Mouse (Mus musculus) kidney, adult 18-20 months (tissue): Measurements from ENCODE around the gene Dyrk1b.
"Not testable (repeated sequence)": the region's sequence is repeated elsewhere in the genome, so short reads cannot be mapped to it uniquely, and the experiment has no call there.

Source experiments
- DNase-seq: peaks from one replicate; pipeline ENCODE4 v3.0.0; 2021

Dyrk1b gene

DNA sequence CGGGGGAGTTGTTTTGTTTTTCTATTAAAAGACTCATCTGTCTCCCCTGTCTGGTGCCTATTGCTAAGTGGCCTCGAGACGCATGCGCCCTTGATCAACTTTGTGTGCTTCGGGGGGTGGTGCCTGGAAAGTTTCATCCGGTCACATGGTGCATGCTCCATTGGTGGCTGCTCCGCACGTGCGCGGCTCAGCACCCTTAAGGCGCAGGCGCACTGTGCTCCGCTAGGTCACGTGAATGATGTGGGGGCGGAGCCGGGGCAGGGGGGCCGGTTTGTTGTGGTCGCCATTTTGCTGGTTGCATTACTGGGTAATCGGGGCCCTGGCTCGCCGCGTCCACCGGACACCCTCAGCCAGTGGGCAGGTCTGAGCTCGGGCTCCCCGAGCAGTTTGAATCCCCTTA, at the start of gene Dyrk1b:
Dyrk1b (plus strand) TSS at position 242 of the 400 bp plus-strand sequence.
- DNase-seq = peak; percentile 99

DNA sequence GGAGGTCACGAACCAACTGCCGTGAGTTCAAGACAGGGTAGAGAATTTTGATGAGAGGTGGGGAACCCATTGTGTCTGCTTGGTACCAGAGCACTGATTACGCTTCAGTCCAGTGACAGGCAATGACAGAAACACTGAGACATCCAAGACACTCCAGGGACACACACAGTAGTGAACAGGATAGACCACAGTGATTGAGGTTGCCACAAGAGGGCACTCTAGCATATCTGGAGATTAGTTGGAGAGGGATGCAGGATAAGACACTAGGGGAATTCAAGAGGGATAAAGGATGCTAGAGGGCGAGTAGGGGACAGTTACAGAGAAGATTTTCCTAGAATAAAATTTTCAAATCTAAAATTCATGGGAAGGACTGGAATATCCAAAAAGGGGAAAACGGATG, 41.7 kb upstream of the Dyrk1b start:
- DNase-seq = peak; percentile 26

DNA sequence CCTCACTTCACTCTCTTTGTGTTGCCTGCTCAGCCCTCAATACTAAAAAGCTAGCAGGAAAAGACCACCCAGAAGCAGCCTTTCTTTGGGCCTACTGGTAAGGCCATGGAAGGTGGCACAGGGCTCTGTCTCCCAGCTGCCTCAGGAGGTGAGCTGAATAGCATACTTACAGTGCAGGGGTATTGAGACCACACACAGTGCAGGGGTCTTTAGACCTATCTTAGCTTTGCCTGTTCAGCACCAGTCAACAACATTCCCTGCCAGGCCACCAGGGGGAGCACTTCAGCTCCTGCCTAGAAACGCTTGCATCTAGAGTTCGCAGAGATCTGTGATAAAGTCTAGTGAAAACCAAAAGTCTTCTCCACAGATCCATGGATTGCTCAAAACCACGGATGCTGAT, 31.0 kb upstream of the Dyrk1b start:
- DNase-seq = peak; percentile 63

DNA sequence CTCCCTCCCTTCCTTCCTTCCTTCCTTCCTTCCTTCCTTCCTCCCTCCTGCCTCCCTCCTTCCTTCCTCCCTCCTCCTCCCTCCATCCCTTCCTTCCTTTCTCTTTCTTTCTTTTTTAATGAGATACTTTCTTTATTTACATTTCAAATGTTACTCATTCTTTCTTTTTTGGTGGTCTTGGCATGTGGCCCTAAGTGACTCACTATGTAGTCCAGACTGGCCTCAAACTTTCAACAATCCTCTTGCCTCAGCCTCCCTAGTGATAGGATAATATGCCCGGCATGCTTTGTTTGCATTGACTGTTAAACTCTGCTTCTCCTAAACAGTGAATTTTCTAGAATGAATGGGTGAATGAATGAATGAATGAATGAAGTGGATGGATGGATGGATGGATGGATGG, 29.4 kb upstream of the Dyrk1b start:
- no peak for DNase-seq

DNA sequence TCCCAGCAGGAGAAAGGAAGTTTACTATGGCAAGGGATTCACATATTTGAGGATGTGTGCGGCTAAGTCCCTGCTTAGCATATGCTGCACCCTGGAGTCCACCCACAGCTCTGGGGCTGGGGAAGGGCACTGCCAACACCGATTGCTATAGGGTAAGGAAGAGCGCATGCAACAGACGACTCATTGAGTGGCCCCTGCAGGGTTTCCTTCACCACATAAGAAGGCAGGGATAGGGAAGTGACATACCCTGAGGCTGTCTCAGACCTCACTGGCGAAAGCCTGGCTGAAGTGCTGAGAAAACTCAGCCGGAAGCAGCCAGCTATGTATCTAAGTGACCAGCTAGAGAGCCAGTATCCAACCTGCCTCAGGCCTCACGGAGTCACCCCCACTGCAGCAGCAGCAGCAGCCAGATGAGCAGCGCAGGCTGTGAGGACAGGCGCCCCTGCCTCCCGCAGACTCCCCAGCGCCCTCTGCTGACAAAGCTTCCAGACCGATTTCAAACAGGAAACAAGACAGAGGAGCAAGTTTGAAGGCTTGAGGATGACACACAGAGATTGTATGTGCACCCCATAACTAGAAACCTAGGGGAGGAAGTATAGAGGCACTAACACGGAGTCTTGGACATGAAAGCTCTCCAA, 27.6 kb upstream of the Dyrk1b start:
- DNase-seq = peak; percentile 42

DNA sequence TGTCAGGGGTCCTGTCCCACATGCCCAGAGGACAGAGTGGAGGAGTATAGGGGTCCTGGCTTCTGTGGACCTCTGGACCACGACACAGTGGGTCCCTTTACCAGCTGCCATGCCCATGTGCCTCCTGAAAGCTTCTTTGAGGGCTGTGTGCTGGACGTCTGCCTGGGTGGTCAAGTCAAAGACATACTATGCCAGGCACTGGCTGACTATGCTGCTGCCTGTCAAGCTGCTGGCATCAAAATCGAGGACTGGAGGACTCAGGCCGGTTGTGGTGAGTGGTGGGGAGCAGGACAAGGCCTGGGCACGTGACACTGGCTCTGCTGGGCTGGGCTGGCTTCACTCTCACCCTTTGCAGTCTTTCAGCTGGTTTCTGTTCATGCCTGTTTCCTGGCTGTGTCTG, 25.7 kb upstream of the Dyrk1b start:
- not testable (repeated sequence) for DNase-seq

DNA sequence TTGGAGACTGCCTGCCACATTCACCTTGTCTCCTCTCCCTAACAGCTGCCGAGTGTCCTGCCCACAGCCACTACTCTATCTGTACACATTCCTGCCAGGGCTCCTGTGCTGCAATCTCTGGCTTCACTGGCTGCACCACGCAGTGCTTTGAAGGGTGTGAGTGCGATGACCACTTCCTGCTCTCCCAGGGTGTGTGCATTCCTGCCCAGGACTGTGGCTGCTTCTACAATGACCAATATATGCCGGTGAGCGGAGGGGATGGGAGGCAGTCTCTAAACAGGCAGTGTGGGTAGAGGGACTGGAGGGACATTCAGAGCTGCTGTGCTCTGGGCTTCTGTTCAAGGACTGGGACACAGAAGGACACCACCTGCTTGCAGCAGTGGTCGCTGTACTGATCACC, 20.0 kb upstream of the Dyrk1b start:
- DNase-seq = no peak

DNA sequence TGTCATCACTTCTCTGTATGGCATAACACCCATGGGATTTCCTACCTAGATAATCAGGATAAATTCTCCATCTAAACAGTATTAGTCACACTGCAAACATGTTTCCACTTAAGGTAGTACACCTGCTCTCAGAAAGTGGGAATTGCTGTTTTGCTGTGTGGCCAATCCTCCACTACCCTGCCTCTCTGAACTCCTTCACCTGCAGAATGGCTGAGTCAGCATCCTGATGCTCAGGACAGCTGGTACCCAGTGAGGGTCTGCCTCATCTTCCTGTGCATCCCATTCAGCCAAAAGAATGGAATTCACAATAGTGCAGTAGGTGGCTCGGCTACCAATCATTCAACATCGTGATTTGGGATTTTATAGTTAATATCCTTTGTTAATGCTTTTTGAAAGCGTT, 19.4 kb upstream of the Dyrk1b start:
- no peak for DNase-seq

DNA sequence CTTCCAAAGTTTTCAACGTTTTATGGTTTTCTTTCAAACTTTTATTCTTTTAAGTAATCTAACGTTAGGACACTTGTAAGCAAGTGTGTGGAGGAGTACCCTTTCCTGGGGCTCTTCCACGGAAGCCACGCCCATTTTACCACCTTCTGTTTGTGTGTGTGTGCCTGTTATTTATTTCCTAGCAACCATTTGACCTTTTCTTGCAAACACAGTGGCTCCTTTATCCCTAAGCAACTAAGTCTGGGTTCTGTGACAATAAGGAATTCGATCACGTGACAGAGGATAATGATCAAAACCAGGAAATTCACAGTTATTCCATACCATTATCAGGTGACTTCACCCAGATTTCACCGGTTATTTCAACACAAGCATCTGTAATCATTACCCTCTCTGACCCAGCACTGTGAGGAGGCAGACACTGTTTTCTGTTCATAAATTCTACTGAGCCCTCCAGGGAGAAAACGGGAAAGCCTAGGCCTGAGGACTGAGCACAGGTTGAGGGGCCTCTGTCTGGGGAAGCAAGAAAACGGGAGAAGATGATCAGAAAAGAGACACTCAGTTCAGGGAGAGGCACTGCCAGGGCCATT, 18.0 kb upstream of the Dyrk1b start:
- no peak for DNase-seq

DNA sequence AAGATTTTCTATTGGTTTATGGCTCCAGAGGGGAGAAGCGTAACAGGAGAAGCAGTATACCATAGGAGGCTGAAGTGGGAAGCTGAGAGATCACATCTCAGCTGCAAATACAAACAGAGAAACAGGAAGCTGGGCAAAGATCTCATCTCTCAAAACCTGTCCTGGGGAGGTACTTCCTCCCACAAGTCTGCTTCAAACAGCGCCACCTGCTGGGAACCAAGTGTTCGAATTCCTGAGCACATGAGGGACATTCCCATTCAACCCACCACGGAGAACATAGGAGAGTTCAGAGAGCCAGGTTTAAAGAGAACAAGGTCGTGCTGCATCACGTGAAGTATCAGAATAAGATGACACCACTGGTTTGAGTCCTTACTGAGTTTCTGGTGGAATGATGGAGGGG, 13.9 kb upstream of the Dyrk1b start:
- no peak for DNase-seq

DNA sequence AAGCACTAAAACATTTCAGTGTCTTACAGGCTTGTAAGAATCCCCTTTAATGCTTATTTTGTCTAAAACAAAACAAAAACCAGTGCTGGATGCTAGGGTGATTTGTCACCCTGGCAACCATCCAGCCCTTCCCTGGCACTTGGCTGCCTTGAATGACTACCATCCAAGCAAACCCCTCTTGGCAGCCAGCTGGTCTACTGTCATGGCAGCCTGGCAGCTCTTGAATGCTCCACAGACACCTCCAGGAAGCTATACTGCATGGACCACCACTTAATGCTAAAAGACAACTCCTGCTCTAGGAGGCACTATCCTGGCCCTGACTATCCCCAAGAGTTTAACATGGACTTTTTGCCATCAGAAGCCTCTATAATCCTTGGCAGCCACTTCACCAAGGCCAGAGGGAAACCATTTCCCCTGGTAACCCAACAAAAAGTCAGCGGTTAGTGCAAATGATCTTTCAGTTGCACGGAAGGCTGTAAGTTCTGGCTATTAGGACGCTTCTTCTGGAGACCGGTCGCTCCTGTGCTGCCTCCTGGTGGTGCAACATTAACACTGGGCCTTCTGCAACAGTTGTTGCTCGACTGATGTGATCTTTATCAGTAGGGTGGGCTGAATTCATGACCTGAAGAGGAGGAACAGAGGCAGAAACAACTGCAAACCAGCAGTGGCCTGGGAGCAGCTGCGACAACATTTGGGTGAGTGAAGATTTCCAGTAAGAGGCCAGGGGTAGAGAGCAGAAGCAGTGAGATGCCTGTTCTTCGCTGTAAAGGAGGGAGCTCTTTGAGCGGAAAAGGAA, 10.8 kb upstream of the Dyrk1b start:
- DNase-seq = peak; percentile 70

DNA sequence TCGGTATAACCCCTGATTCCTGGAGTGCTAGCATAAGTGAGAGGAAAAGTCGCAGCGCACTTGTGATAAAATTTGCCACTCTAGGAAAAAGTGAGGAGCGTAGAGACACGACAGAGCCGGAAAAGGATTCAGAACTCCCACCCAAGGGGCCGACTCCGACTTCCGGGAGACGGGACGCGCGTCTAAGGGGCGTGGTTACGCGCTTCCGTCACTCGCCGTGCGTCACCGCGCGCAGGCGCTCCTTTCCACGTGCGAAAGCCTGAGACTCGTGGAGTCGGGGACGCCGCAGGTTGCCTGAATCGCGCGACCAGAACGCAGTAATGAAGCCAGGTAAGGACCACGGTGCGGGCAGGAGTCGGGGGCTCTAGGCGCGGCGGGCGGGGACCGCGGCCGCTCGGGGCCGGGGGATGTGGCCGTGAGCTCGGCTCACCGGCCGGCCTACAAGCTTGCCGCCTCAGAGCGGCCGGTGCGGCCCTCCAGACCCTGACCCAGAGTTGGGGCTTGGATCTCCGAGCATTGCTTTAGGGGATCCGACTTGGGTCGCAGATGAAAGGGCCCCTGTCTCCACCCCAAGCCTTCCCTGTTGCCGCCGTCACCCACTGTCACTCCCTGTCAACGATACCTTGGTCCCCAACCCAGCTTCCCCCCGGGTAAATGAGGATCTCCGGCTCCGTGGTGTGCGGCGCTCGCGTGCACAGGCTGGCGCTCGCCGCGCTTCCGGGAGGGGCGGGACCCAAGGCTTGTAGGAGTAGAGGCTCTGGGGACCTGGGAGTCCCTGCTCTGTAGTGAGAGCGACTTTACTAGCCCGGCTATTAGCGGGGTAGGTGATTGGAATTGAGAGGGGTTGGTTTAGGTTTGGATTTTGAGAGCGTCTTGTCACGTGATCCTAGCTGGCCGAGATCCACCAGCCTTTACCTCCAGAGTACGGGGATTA, 9.5 kb upstream of the Dyrk1b start, which contains the start of gene Fbl:
Fbl (plus strand) TSS at position 222 of the 934 bp plus-strand sequence.
- peak; percentile 91 for DNase-seq

DNA sequence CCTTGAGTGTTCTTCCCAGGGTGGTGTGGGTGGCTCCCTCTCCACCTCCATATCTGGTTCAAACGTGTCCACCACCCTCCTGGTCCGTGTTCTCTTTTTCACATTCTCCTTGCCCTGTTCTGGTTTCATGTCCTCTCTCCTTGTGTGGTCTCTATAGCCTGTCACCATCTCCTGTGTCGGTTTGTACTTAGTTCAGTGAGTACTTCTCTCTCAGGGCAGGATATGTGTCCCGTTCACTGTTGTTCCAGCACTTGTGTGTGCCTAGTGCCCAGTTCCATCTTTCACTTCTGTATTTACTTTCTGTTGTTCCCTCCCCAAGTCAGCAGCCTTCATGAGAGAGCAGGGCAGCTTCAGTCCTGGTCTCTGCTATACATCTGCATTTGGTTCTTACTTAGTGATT, 3.9 kb upstream of the Dyrk1b start:
- DNase-seq = no peak

DNA sequence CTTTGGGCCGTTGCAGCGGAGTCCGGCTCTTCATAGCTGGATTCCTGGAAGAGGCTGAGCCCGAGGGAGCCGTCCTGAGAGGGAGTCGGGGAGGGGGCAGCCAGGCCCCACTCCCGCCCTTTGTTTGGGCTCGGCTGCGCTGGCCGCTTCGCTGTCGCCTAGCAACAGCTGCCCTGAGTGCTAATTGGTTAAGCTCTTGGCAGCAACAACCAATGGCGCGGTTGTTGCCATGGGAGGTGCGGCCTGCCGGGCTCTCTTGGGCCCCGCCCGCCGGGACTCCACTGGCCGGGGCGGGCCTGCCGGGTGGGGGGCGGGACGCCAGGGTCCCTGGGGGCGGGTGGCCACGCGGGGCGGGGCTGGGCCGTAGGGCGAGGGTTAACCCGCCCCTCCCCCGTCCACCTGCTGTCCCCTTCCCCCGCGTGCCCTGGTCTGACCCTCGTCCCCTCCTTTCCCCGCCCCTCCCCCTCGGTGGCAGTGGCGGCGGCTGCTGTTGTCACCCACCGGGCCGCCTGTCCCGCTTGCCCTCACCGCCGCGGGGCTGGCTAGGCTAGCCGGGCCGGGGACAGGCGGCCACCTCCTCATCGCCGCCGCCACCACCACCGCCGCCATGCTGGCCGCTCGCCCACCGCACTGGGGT, 590 bp downstream of the Dyrk1b start:
- peak; percentile 94 for DNase-seq

DNA sequence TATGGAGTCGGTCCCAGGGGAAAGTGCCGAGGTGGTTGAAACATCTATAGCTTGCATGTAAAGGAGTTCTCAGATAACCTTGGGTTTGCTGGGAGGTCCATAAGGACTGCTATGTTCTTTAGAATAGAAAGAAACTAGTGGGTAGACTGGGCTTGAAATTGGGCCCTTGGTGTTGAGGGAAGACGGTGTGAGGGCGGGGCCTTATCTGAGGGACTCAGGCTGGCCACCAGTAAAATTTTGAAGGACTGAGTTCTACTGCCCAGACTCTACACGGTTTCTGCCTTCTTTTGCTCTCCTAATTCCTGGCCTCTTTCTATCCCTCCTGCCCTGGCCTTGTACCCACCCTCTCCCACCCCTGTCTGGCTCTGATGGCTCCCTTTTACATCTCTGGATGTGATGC, 1.6 kb downstream of the Dyrk1b start:
- DNase-seq = no peak

DNA sequence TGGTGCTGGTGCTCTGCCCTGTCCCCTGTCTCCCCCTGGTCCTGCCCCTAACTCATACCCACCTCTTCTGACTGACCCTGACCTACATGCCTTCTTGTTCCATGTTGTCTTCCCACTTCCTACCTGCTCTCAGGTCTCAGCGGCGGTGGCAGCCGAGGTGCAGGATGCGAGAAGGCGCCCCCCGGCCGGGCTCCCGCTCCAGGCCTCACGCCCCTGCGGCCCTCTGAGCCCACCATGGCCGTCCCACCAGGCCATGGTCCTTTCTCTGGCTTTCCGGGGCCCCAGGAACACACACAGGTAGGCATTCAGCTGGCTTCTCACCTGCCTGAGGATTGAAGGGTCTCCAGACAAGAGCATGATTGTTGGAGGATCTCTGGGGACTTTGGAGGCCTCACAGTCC, 2.1 kb downstream of the Dyrk1b start:
- DNase-seq = no peak

DNA sequence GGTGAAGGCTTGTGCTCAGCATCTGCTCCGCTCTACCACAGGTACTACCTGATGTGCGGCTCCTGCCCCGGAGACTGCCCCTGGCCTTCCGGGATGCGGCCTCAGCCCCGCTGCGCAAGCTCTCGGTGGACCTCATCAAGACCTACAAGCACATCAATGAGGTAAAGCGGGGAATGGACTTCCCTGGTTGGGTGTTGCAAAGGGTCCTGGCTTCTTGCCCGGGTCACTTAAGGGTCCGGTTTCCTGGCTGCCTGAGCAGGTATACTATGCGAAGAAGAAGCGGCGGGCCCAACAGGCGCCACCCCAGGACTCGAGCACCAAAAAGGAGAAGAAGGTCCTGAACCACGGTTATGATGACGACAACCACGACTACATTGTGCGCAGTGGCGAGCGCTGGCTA, 3.1 kb downstream of the Dyrk1b start:
- DNase-seq = no peak

DNA sequence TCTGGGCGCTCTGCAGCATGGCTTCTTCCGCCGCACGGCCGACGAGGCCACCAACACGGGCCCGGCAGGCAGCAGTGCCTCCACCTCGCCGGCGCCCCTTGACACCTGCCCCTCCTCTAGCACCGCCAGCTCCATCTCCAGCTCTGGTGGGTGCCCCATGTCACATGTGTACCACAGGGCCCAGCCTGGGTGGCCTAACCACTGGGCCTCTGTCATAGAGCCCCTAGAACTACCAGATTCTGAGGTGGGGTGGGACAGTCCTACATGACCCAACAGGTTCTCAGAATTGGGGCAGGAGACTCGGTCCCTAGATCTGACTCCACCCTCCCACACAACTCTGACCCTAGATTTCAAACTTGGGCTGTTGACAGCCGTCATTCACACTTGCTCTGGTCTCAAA, 6.6 kb downstream of the Dyrk1b start:
- no peak for DNase-seq

DNA sequence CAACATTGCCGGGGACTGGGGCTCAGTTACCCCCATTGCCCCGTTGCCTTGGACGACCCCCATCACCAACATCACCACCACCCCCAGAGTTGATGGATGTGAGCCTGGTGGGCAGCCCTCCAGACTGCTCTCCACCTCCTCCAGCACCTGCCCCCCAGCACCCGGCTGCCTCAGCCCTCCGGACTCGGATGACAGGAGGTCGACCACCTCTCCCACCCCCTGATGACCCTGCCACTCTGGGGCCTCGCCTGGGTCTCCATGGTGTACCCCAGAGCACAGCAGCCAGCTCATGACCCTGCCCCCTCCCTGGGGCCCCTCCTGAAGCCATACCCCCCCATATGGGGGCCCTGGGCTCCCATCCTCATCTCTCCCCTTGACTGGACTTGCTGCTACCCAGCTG, 7.4 kb downstream of the Dyrk1b start:
- no peak for DNase-seq

DNA sequence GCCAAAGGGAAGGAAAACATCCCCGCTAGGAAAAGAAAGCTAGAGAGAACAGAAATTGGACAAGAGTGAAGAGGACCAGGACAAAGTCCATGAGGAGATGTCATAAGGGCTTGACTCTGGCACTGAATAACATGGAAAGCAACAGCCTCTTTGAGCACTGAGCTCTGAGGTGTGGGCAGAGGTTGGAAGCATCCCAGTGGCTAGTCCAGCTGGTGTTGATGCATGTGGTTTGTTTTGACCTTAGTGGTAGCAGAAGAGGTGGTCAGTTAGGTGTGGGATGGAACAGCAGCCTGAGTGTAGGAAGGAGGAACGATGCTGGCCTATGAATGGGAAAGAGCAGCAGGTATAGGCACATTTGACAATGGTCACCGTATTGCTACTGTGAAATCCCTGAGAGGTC, 12.2 kb downstream of the Dyrk1b start:
- no peak for DNase-seq

DNA sequence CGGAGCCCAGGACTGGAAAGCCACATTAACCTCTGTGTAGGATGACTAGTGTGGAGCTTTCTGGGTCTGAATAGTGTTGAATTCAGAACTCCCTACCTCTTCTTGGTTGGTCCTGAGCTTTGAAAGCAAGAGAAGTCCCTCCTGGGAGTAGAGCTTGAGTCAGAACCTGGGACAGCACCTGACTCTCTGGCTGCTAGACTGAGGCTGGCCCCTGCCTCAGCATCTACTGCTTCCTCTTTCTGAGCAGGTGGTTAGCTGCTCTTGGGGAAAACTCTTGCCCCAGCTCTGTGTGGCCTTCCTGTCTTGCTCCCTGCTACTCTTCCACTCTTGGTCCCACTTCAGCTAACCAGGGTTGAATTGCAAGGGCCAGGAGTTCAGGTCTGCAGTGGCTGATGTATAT, 12.6 kb downstream of the Dyrk1b start:
- DNase-seq = no peak

DNA sequence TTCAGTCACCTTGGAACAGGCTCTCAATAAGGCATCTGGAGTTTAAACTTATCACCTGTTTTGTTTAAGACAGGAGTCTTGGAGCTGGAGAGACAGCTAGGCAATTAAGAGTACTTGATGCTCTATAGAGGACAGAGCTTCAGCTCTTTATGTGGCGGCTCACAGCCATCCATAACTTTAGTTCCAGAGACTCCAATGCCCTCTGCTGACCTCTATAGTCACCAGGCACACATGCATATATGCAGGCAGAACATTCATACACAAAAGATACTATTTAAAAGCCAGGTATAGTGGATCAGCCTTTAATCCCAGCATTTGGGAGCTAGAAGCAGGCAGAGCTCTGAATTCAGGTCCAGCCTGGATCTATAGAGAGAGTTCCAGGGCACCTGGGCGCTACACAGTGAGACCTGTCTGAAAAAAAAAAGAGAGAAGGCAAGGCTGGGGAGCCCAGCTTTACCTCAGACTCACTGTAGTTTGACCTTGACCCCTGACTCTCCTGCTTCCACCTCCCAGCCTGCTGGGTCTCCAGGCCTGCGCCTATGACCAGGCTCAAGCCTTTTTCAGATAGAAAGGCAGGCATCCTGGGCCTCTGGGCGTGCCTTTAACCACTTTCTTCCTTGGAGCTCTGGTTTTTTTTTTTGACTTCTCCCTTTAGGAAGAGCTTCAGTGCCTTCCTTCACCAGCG, 16.3 kb downstream of the Dyrk1b start:
- DNase-seq = no peak
